26 mouse cellular contexts compared by ENCODE assay signal in genomic region chr10:127002765-127003164, GRCm38 (mm10). TPM values are rescaled to one million over a fixed set of nuclear protein-coding genes. Genes with fewer than 3 reads are reported as not detected.
DNase-seq lines count a peak whose midpoint lies in the region; ATAC-seq and TF ChIP-seq lines count a peak whose summit lies in the region.
"Had no signal": no experiment of that assay in that cellular context is flagged by ENCODE, and none has a peak within 500 bp of the region (broad histone marks: within the 10 kb centered on the region; RNA-seq: fewer than 3 reads in every experiment).

No protein-coding gene starts in this region.

- H3K27me3 ChIP-seq in MEL (ENCODE audit: control insufficient read depth in 1 of 2, insufficient read depth in 2 of 2, low read length in 2 of 2) = no peaks in the 10 kb centered on the region
- H3K27me3 ChIP-seq in myocyte (ENCODE audit: control insufficient read depth, insufficient read depth, insufficient read length) = no peaks in the 10 kb centered on the region
- H3K27me3 ChIP-seq: embryonic facial prominence, embryonic 13.5 days; forebrain, embryonic 13.5 days; heart, embryonic 12.5 days; heart, embryonic 15.5 days; hindbrain, embryonic 13.5 days had no signal

- H3K27ac ChIP-seq in MEL (ENCODE audit: control insufficient read depth, low read depth, low read length) = no peak overlapping the region
- H3K27ac ChIP-seq: embryonic facial prominence, embryonic 10.5 days; embryonic facial prominence, embryonic 13.5 days; forebrain, embryonic 13.5 days; gastrocnemius, adult 2 months; heart, embryonic 15.5 days; hindbrain, embryonic 13.5 days had no signal

- peaks cover 6 to 19% of the 10 kb centered on the region in 2 experiments for H3K4me1 ChIP-seq in MEL (ENCODE audit: control insufficient read depth in 1 of 2, insufficient read depth in 2 of 2, low read length in 2 of 2)
- H3K4me1 ChIP-seq: forebrain, embryonic 13.5 days; heart, embryonic 12.5 days; heart, embryonic 15.5 days; hindbrain, embryonic 13.5 days had no signal

- no peak overlapping the region for H3ac ChIP-seq in myocyte (ENCODE audit: control insufficient read depth, insufficient read length)

- TF ChIP-seq CTCF in MEL (IDR thresholded peaks at IDR 0.05 in 2 of 3, conservative IDR thresholded peaks at IDR 0.05 in 1 of 3; ENCODE audit: control insufficient read depth in 1 of 3, insufficient read depth in 1 of 3, low read depth in 2 of 3, low read length in 3 of 3, poor library complexity in 1 of 3, severe bottlenecking in 1 of 3) = no peak

- peak overlapping the region; percentile 74; the same call in 1 of the 2 replicates for H3K9ac ChIP-seq in MEL (ENCODE audit: control insufficient read depth, low read depth, low read length, poor library complexity, severe bottlenecking)
- H3K9ac ChIP-seq: embryonic facial prominence, embryonic 13.5 days; forebrain, embryonic 13.5 days; forebrain, postnatal 0 days; heart, embryonic 12.5 days; heart, embryonic 15.5 days; hindbrain, embryonic 13.5 days had no signal

- H3K9me3 ChIP-seq in MEL (replicated peaks; ENCODE audit: insufficient read depth, low read length) = no peaks in the 10 kb centered on the region
- H3K9me3 ChIP-seq: embryonic facial prominence, embryonic 10.5 days; embryonic facial prominence, embryonic 13.5 days; forebrain, embryonic 13.5 days; heart, embryonic 12.5 days; heart, embryonic 15.5 days; hindbrain, embryonic 10.5 days; hindbrain, embryonic 13.5 days had no signal

- H3K36me3 ChIP-seq in MEL (ENCODE audit: control insufficient read depth in 1 of 2, insufficient read depth in 2 of 2, low read length in 2 of 2) = peaks cover 0 to 14% of the 10 kb centered on the region in 2 experiments; a peak in 3 of 4 replicates
- H3K36me3 ChIP-seq in myocyte (ENCODE audit: control insufficient read depth, insufficient read depth) = peaks cover 8% of the 10 kb centered on the region

- H3K4me2 ChIP-seq in myocyte (ENCODE audit: low read depth) = peak overlapping the region; percentile 47
- H3K4me2 ChIP-seq: embryonic facial prominence, embryonic 13.5 days; forebrain, embryonic 13.5 days; heart, embryonic 12.5 days; heart, embryonic 15.5 days; hindbrain, embryonic 13.5 days had no signal

- no peak for TF ChIP-seq RAD21 in MEL (IDR thresholded peaks at IDR 0.05; ENCODE audit: low read depth, low read length)

- DNase-seq in MEL (ENCODE audit: low read depth, low spot score) (no peak), MN1 (ENCODE audit: low spot score) (no peak)
- no peak for DNase-seq in left cerebral cortex, adult 18-20 months (ENCODE audit: low spot score in 2 of 2)
- no peak for DNase-seq in yolk sac, embryonic 10.5 days (ENCODE audit: low spot score)
- DNase-seq: cerebellum, adult 11 months; cerebellum, adult 2 months; cerebellum, adult 9-11 months; cerebellum, postnatal 25 days; embryo, embryonic 11 days; forebrain, postnatal 0 days; gastrocnemius, adult 2 months; gastrocnemius, postnatal 14 days; heart, adult 18-20 months; heart, postnatal 10 days; heart, postnatal 36 days had no signal

- H3K4me3 ChIP-seq in MEL (ENCODE audit: control insufficient read depth in 1 of 2, insufficient read depth in 1 of 2, low read depth in 2 of 2, low read length in 2 of 2) = no peak overlapping the region
- H3K4me3 ChIP-seq in myocyte = no peak overlapping the region
- H3K4me3 ChIP-seq: embryonic facial prominence, embryonic 10.5 days; embryonic facial prominence, embryonic 13.5 days; erythroblast, embryonic 14.5 days; forebrain, embryonic 13.5 days; gastrocnemius, adult 2 months; heart, embryonic 12.5 days; heart, embryonic 15.5 days; hindbrain, embryonic 10.5 days; hindbrain, embryonic 13.5 days had no signal

- H3K79me2 ChIP-seq in MEL (ENCODE audit: control insufficient read depth, insufficient read depth, low read length, poor library complexity) (peaks cover 9% of the 10 kb centered on the region; the same call in 1 of the 2 replicates), myocyte (ENCODE audit: control insufficient read depth, insufficient read depth) (no peaks in the 10 kb centered on the region)

- ATAC-seq in granulocyte monocyte progenitor cell, adult 5-6 weeks (replicated peaks; ENCODE audit: poor library complexity, severe bottlenecking) = peak; percentile 30
- ATAC-seq: forebrain, embryonic 13.5 days; forebrain, postnatal 0 days; hindbrain, embryonic 16.5 days had no signal

- TF ChIP-seq EP300 in MEL (IDR thresholded peaks at IDR 0.05; ENCODE audit: low read depth in 1 of 2, low read length in 2 of 2) = no peak

- TF ChIP-seq POLR2A in MEL (IDR thresholded peaks at IDR 0.05; ENCODE audit: control insufficient read depth in 1 of 2, insufficient read depth in 1 of 2, low read depth in 1 of 2, low read length in 2 of 2, poor library complexity in 1 of 2) = no peak
- TF ChIP-seq POLR2A in myocyte (IDR thresholded peaks at IDR 0.05; ENCODE audit: insufficient read length, low read depth) = no peak

TF ChIP-seq in MEL, 35 proteins besides CTCF, POLR2A, EP300 and RAD21:
- TF ChIP-seq RCOR1 (IDR thresholded peaks at IDR 0.05; ENCODE audit: low read depth, low read length) = no peak
- no peak for TF ChIP-seq UBTF (IDR thresholded peaks at IDR 0.05; ENCODE audit: borderline replicate concordance, insufficient read depth, low read depth, low read length)
- no peak for TF ChIP-seq NRF1 (IDR thresholded peaks at IDR 0.05; ENCODE audit: insufficient read depth, low read depth, low read length, poor library complexity, severe bottlenecking)
- TF ChIP-seq MAZ (IDR thresholded peaks at IDR 0.05; ENCODE audit: low read depth, low read length) = no peak
- TF ChIP-seq ETS1 (IDR thresholded peaks at IDR 0.05; ENCODE audit: low read depth, low read length) = no peak
- no peak for TF ChIP-seq GATA1 (IDR thresholded peaks at IDR 0.05; ENCODE audit: low read depth, low read length)

TF ChIP-seq in myocyte, 11 proteins besides CTCF, POLR2A, EP300 and RAD21:
- no peak for TF ChIP-seq E2F4 (IDR thresholded peaks at IDR 0.05; ENCODE audit: insufficient read depth)
- peak; percentile 16 for TF ChIP-seq POLR2AphosphoS2 (IDR thresholded peaks at IDR 0.05; ENCODE audit: insufficient read length, low read depth)

RNA-seq across cellular contexts. Expression of gene Avil, which starts 2.3 kb away (rescaled TPM):
- total RNA-seq in MEL (2012; rRNA removed) = 10.1 and 21.6 TPM in 2 replicates
- polyA plus RNA-seq in MEL (2012; ENCODE audit: insufficient read depth in 1 of 2, insufficient read length in 2 of 2, low read depth in 1 of 2, low replicate concordance in 2 of 2, missing spikeins in 1 of 2) (10 to 100 TPM; 16.0 to 49.7 TPM), myocyte (2012; fragmentation: generic; extraction: Trizol) (33.3 TPM)
- not detected in 2 replicates for total RNA-seq in granulocyte monocyte progenitor cell, adult 5-6 weeks (2014; fragmentation: Nextera tagmentation)
- not detected in 2 replicates for total RNA-seq in granulocyte monocyte progenitor cell, adult 5-6 weeks (2017)
- under 1 TPM; 0.23 to 0.49 TPM for total RNA-seq in left cerebral cortex, adult 18-20 months (2021)

RNA-seq across cellular contexts. Expression of gene Ctdsp2, which starts 24.2 kb away (rescaled TPM):
- total RNA-seq in MEL (2012; rRNA removed) = 16.7 and 19.3 TPM in 2 replicates
- polyA plus RNA-seq in MEL (2012; ENCODE audit: insufficient read depth in 1 of 2, insufficient read length in 2 of 2, low read depth in 1 of 2, low replicate concordance in 2 of 2, missing spikeins in 1 of 2) = 10 to 100 TPM in 1 of 2 experiments, not detected in 1; 69.3 TPM
- 53.4 and 62.9 TPM in 2 replicates for total RNA-seq in granulocyte monocyte progenitor cell, adult 5-6 weeks (2014; fragmentation: Nextera tagmentation)
- 21.2 and 21.5 TPM in 2 replicates for total RNA-seq in granulocyte monocyte progenitor cell, adult 5-6 weeks (2017)
- polyA plus RNA-seq in myocyte (2012; fragmentation: generic; extraction: Trizol) = 65.0 TPM
- 10 to 100 TPM; 81.2 to 83.8 TPM for total RNA-seq in left cerebral cortex, adult 18-20 months (2021)

RNA-seq across cellular contexts. Expression of gene Tsfm, which starts 27.9 kb away (rescaled TPM):
- total RNA-seq in MEL (2012; rRNA removed) = 88.9 and 90.0 TPM in 2 replicates
- polyA plus RNA-seq in MEL (2012; ENCODE audit: insufficient read depth in 1 of 2, insufficient read length in 2 of 2, low read depth in 1 of 2, low replicate concordance in 2 of 2, missing spikeins in 1 of 2) (10 to 100 TPM in 1 of 2 experiments, not detected in 1; 84.7 TPM), myocyte (2012; fragmentation: generic; extraction: Trizol) (53.7 TPM)
- 32.9 and 52.7 TPM in 2 replicates for total RNA-seq in granulocyte monocyte progenitor cell, adult 5-6 weeks (2014; fragmentation: Nextera tagmentation)
- 33.1 and 41.5 TPM in 2 replicates for total RNA-seq in granulocyte monocyte progenitor cell, adult 5-6 weeks (2017)
- total RNA-seq in left cerebral cortex, adult 18-20 months (2021) = 10 to 100 TPM; 26.6 to 30.1 TPM

RNA-seq across cellular contexts. Expression of gene Mettl1, which starts 38.4 kb away (rescaled TPM):
- 32.6 and 35.3 TPM in 2 replicates for total RNA-seq in MEL (2012; rRNA removed)
- polyA plus RNA-seq in MEL (2012; ENCODE audit: insufficient read depth in 1 of 2, insufficient read length in 2 of 2, low read depth in 1 of 2, low replicate concordance in 2 of 2, missing spikeins in 1 of 2) (10 to 100 TPM in 1 of 2 experiments, not detected in 1; 67.3 TPM), myocyte (2012; fragmentation: generic; extraction: Trizol) (17.2 TPM)
- total RNA-seq in granulocyte monocyte progenitor cell, adult 5-6 weeks (2014; fragmentation: Nextera tagmentation) = 40.4 and 47.0 TPM in 2 replicates
- 25.8 and 36.7 TPM in 2 replicates for total RNA-seq in granulocyte monocyte progenitor cell, adult 5-6 weeks (2017)
- total RNA-seq in left cerebral cortex, adult 18-20 months (2021) = 1 to 10 TPM; 9.4 to 10.0 TPM

RNA-seq across cellular contexts. Expression of gene Eef1akmt3, which starts 38.5 kb away (rescaled TPM):
- total RNA-seq in MEL (2012; rRNA removed) = 0.27 and 0.42 TPM in 2 replicates
- 1 to 10 TPM in 1 of 2 experiments, not detected in 1; 2.3 TPM for polyA plus RNA-seq in MEL (2012; ENCODE audit: insufficient read depth in 1 of 2, insufficient read length in 2 of 2, low read depth in 1 of 2, low replicate concordance in 2 of 2, missing spikeins in 1 of 2)
- 0.13 TPM in 1 of 2 replicates, not detected in the other for total RNA-seq in granulocyte monocyte progenitor cell, adult 5-6 weeks (2014; fragmentation: Nextera tagmentation)
- total RNA-seq in granulocyte monocyte progenitor cell, adult 5-6 weeks (2017) = not detected in 2 replicates
- polyA plus RNA-seq in myocyte (2012; fragmentation: generic; extraction: Trizol) = 0.11 TPM
- total RNA-seq in left cerebral cortex, adult 18-20 months (2021) = under 1 TPM; 0.16 to 0.19 TPM
- total RNA-seq: heart, postnatal 36 days had no signal
- polyA plus RNA-seq: erythroblast, embryonic 14.5 days had no signal
